Mouse (Mus musculus): Measurements from ENCODE around the gene Gtf3c1. TPM values are rescaled to one million over a fixed set of nuclear protein-coding genes. Genes with fewer than 3 reads are reported as not detected.
"Not testable (repeated sequence)": the region's sequence is repeated elsewhere in the genome, so short reads cannot be mapped to it uniquely, and the experiment has no call there.

Gene Gtf3c1
- 10 to 100 TPM; 27.9 to 32.2 TPM for total RNA-seq (2021)
- long read RNA-seq, experiment 1, full-length matches to known transcripts, result 16 of 24 reads
- long read RNA-seq, experiment 1, partial matches to known transcripts, result 8 of 24 reads
- long read RNA-seq, experiment 1, other reads (novel, unspliced or antisense), result 0 of 24 reads
- long read RNA-seq, experiment 2, full-length matches to known transcripts, result 20 of 35 reads
- long read RNA-seq, experiment 2, partial matches to known transcripts, result 15 of 35 reads
- long read RNA-seq, experiment 2, other reads (novel, unspliced or antisense), result 0 of 35 reads

GRCm38 (mm10) chr7:125707593-125708022, at the start of gene Gtf3c1, which contains the start of gene D430042O09Rik:
Gene Gtf3c1, minus strand, starts transcription at chr7:125707780.
Gene D430042O09Rik, plus strand, starts transcription at chr7:125707888.
- peak; percentile 100 for DNase-seq (ENCODE audit: low spot score)

- DNase-seq (ENCODE audit: low spot score), result no peak
Measured at GRCm38 (mm10) chr7:125756806-125757205, 49.2 kb upstream of the Gtf3c1 start.

GRCm38 (mm10) chr7:125753326-125753715, 45.7 kb upstream of the Gtf3c1 start:
- no peak for DNase-seq (ENCODE audit: low spot score)

GRCm38 (mm10) chr7:125752699-125753325, 45.2 kb upstream of the Gtf3c1 start:
- DNase-seq (ENCODE audit: low spot score), result no peak

- no peak for DNase-seq (ENCODE audit: low spot score)
Measured at GRCm38 (mm10) chr7:125748186-125748585, 40.6 kb upstream of the Gtf3c1 start.

- DNase-seq (ENCODE audit: low spot score), result no peak
Measured at GRCm38 (mm10) chr7:125747316-125747690, 39.7 kb upstream of the Gtf3c1 start.

- no peak for DNase-seq (ENCODE audit: low spot score)
Measured at GRCm38 (mm10) chr7:125746621-125747315, 39.2 kb upstream of the Gtf3c1 start.

- no peak for DNase-seq (ENCODE audit: low spot score)
Measured at GRCm38 (mm10) chr7:125744774-125745173, 37.2 kb upstream of the Gtf3c1 start.

GRCm38 (mm10) chr7:125741271-125741703, 33.7 kb upstream of the Gtf3c1 start:
- no peak for DNase-seq (ENCODE audit: low spot score)

- DNase-seq (ENCODE audit: low spot score), result no peak
Measured at GRCm38 (mm10) chr7:125740521-125740920, 32.9 kb upstream of the Gtf3c1 start.

- DNase-seq (ENCODE audit: low spot score), result no peak
Measured at GRCm38 (mm10) chr7:125736366-125737015, 28.9 kb upstream of the Gtf3c1 start.

- DNase-seq (ENCODE audit: low spot score), result no peak
Measured at GRCm38 (mm10) chr7:125733791-125734190, 26.2 kb upstream of the Gtf3c1 start.

GRCm38 (mm10) chr7:125731679-125732078, 24.1 kb upstream of the Gtf3c1 start:
- no peak for DNase-seq (ENCODE audit: low spot score)

GRCm38 (mm10) chr7:125723189-125723972, 15.8 kb upstream of the Gtf3c1 start:
- DNase-seq (ENCODE audit: low spot score), result no peak

GRCm38 (mm10) chr7:125722127-125722526, 14.5 kb upstream of the Gtf3c1 start:
- no peak for DNase-seq (ENCODE audit: low spot score)

GRCm38 (mm10) chr7:125721033-125721432, 13.5 kb upstream of the Gtf3c1 start:
- no peak for DNase-seq (ENCODE audit: low spot score)

GRCm38 (mm10) chr7:125720370-125720769, 12.8 kb upstream of the Gtf3c1 start:
- DNase-seq (ENCODE audit: low spot score), result no peak

GRCm38 (mm10) chr7:125717612-125718011, 10.0 kb upstream of the Gtf3c1 start:
- no peak for DNase-seq (ENCODE audit: low spot score)

- no peak for DNase-seq (ENCODE audit: low spot score)
Measured at GRCm38 (mm10) chr7:125716724-125717123, 9.1 kb upstream of the Gtf3c1 start.

GRCm38 (mm10) chr7:125714803-125715202, 7.2 kb upstream of the Gtf3c1 start:
- DNase-seq (ENCODE audit: low spot score), result no peak

GRCm38 (mm10) chr7:125713542-125714055, 6.0 kb upstream of the Gtf3c1 start:
- DNase-seq (ENCODE audit: low spot score), result not testable (repeated sequence)

Measured in gastrocnemius, adult 18-20 months (tissue).